Mouse (Mus musculus) brain, embryonic 14.5 days (tissue): Measurements from ENCODE around the gene Ppp1r15b.

Experiments
- CTCF ChIP-seq: fragments of 200-500 bp; IDR thresholded peaks from 2 replicates; pipeline ENCODE4 v1.5.1; 2012; ENCODE audit warnings: inconsistent platforms, mild to moderate bottlenecking, moderate library complexity, borderline replicate concordance; ENCODE audit not compliant: insufficient read depth, insufficient read length; ENCODE audit errors: extremely low read depth
- POLR2A ChIP-seq: fragments of 200-500 bp; IDR thresholded peaks from 2 replicates; pipeline ENCODE4 v1.6.1; 2012; ENCODE audit warnings: mild to moderate bottlenecking, inconsistent platforms, borderline replicate concordance; ENCODE audit not compliant: poor library complexity, insufficient read depth, insufficient read length, severe bottlenecking; ENCODE audit errors: extremely low read depth

DNA sequence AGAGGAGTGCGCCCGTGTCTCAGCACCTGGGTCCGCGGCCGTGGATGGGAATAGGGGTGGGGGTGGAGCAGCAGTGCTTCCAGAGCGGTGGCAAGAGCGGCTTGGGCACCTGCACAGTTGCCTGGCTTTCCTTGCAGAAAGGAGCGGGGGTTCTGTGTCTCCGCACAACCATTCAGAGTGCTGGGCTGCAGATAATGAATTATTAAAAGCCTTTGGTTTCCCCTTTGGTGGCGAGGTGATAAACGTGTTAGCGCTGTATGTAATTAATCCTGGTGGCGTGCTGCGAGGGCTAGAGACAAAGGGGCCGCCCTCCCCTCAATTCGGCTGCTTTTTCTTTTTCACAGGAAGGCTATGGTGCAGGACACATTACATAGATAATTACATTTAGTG, 51.8 kb downstream of the Ppp1r15b start:
- no peak for TF ChIP-seq CTCF
- peak; percentile 38; the same call in 1 of the 2 replicates for TF ChIP-seq POLR2A
